Mouse (Mus musculus): Measurements from ENCODE around the gene Gm37240.

GRCm38 (mm10) chr3:84586736-84587135, 1300.6 kb downstream of the Gm37240 start:
- TF ChIP-seq CTCF (IDR thresholded peaks at IDR 0.05; ENCODE audit: borderline replicate concordance, insufficient read depth, low read depth, low read length) (no peak), POLR2A (IDR thresholded peaks at IDR 0.05; ENCODE audit: borderline replicate concordance, insufficient read depth, low read length) (no peak)
